Mouse (Mus musculus) heart, postnatal 0 days (tissue): Measurements from ENCODE around the gene Arfgap1.

Experiments used
- CTCF ChIP-seq: IDR thresholded peaks from 2 replicates; pipeline ENCODE4 v1.5.1; 2016; ENCODE audit warnings: antibody characterized with exemption, control low read depth, low read depth
- EP300 ChIP-seq: IDR thresholded peaks from 2 replicates; pipeline ENCODE4 v1.6.1; 2016; ENCODE audit warnings: antibody characterized with exemption, low read depth

DNA sequence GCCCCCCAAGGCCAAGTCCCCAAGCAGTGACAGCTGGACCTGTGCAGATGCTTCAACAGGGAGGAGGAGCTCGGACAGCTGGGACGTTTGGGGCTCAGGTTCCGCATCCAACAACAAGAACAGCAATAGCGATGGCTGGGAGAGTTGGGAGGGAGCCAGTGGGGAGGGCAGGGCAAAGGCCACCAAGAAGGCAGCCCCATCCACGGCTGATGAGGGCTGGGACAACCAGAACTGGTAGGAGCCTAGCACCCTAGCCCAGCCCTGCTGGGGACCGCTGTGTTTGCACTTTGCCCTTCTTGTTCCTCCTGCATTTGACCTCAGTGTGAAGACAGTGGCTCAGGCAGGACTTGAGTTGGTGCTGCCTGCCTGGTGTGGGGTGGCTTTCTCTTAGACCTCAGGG lies 14.1 kb downstream of the Arfgap1 start:
- TF ChIP-seq EP300 (no peak), CTCF (no peak)
